Mouse (Mus musculus) limb, embryonic 11.5 days (tissue): Measurements from ENCODE around the gene Fam53b. TPM values are rescaled to one million over a fixed set of nuclear protein-coding genes. Genes with fewer than 3 reads are reported as not detected.

Source experiments
- ATAC-seq: fragments of 200-750 bp; cut with Nextera tagmentation; 2 replicates; pipeline ENCODE4 v1.8.0; 2017; ENCODE audit warnings: low read depth; ENCODE audit not compliant: insufficient number of reproducible peaks, low FRiP score, low TSS enrichment
- DNase-seq: peaks from one replicate; pipeline ENCODE4 v3.0.0-alpha.2; 2015; ENCODE audit warnings: low spot score
- H3K27ac ChIP-seq: fragments of 300-500 bp; sonication (generic); replicated peaks from 2 replicates; pipeline ENCODE4 v1.5.1; 2014; ENCODE audit warnings: low read depth, mild to moderate bottlenecking, low read length
- H3K27me3 ChIP-seq: fragments of 300-500 bp; sonication (generic); 2 replicates; pipeline ENCODE4 v1.6.1; 2014; ENCODE audit warnings: mild to moderate bottlenecking, low read length, mixed read lengths; ENCODE audit not compliant: control insufficient read depth, insufficient read depth
- H3K36me3 ChIP-seq: fragments of 300-500 bp; sonication (generic); 2 replicates; pipeline ENCODE4 v1.6.1; 2014; ENCODE audit warnings: mild to moderate bottlenecking, low read length, moderate library complexity, mixed read lengths; ENCODE audit not compliant: control insufficient read depth, insufficient read depth
- H3K4me1 ChIP-seq: fragments of 300-500 bp; sonication (generic); 2 replicates; pipeline ENCODE4 v1.6.1; 2014; ENCODE audit warnings: low read length, mixed read lengths; ENCODE audit not compliant: control insufficient read depth, insufficient read depth
- H3K4me2 ChIP-seq: fragments of 300-500 bp; sonication (generic); 2 replicates; pipeline ENCODE4 v1.6.1; 2014; ENCODE audit warnings: low read depth, mild to moderate bottlenecking, moderate library complexity; ENCODE audit not compliant: severe bottlenecking
- H3K4me3 ChIP-seq: fragments of 300-500 bp; sonication (generic); 2 replicates; pipeline ENCODE4 v1.5.1; 2014; ENCODE audit warnings: low read depth, low read length
- H3K9ac ChIP-seq: fragments of 300-500 bp; sonication (generic); 2 replicates; pipeline ENCODE4 v1.6.1; 2014; ENCODE audit warnings: mild to moderate bottlenecking, low read length
- H3K9me3 ChIP-seq: fragments of 300-500 bp; sonication (generic); 2 replicates; pipeline ENCODE4 v1.6.1; 2016; ENCODE audit warnings: low read length; ENCODE audit not compliant: control insufficient read depth
- WGBS: fragments of 180-500 bp; shearing (Covaris S2); extraction: QIAGEN DNeasy Blood & Tissue Kit; methylation state at CpG from one replicate; pipeline ENCODE4 v1.1.7; 2014; 5-methylcytosine and 5-hydroxymethylcytosine counted together
- polyA plus RNA-seq: library from polyadenylated mRNA; unstranded; fragments of >200 nt; fragmentation: Nextera tagmentation; extraction: Ambion mirVana; gene quantifications from 2 replicates; pipeline ENCODE4 v1.2.1, GENCODE M21; 2014

Fam53b gene
- polyA plus RNA-seq, 1 experiment from 2014 or later, result 23.8 TPM

DNA sequence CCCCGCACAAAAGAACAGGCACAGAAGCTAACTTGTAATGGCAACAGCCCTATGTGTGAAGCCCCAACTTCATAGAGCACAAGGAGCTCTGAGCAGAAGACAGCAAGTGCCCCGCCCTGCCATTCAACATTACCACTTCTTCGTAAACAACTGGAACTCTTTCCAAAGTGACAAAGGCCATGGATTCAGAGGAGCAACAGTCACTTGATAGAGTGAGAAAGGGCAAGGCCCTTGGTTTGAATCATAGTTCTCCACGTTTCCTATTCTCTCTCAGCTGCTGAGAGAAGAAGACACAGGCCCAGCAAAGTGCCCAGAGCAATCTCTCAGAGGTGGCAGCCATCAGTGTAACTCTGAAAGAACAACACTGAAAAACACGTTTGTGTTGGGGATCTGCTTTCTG lies 49.8 kb downstream of the Fam53b start:
- H3K27me3 ChIP-seq, result no peaks in the 10 kb centered on the region
- WGBS, result 87% methylated on average over 5 of the region's 5 CpGs
- peaks cover 2% of the 10 kb centered on the region for H3K36me3 ChIP-seq
- DNase-seq (no peak), ATAC-seq (no peak)
- no peak overlapping the region for H3K4me3 ChIP-seq
- H3K27ac ChIP-seq, result no peak overlapping the region
- H3K4me2 ChIP-seq, result no peak overlapping the region
- peaks cover 9% of the 10 kb centered on the region for H3K4me1 ChIP-seq
- H3K9ac ChIP-seq, result no peak overlapping the region
- H3K9me3 ChIP-seq, result no peaks in the 10 kb centered on the region

- Histone ChIP-seq H3K9me3 (no peaks in the 10 kb centered on the region), H3K36me3 (peaks cover 2% of the 10 kb centered on the region), H3K27me3 (no peaks in the 10 kb centered on the region), H3K4me1 (peaks cover 9% of the 10 kb centered on the region), H3K4me3 (no peak overlapping the region), H3K9ac (no peak overlapping the region), H3K27ac (no peak overlapping the region), H3K4me2 (no peak overlapping the region)
- no peak for ATAC-seq
- WGBS, result 95% methylated on average over 6 of the region's 6 CpGs
- DNase-seq, result no peak
Observed at GRCm38 (mm10) chr7:132763351-132763750, 50.3 kb downstream of the Fam53b start.

- WGBS, result 91% methylated on average over 2 of the region's 2 CpGs
- Histone ChIP-seq H3K9me3 (no peaks in the 10 kb centered on the region), H3K36me3 (peaks cover 2% of the 10 kb centered on the region)
Observed at GRCm38 (mm10) chr7:132761409-132761808, 52.3 kb downstream of the Fam53b start.

DNA sequence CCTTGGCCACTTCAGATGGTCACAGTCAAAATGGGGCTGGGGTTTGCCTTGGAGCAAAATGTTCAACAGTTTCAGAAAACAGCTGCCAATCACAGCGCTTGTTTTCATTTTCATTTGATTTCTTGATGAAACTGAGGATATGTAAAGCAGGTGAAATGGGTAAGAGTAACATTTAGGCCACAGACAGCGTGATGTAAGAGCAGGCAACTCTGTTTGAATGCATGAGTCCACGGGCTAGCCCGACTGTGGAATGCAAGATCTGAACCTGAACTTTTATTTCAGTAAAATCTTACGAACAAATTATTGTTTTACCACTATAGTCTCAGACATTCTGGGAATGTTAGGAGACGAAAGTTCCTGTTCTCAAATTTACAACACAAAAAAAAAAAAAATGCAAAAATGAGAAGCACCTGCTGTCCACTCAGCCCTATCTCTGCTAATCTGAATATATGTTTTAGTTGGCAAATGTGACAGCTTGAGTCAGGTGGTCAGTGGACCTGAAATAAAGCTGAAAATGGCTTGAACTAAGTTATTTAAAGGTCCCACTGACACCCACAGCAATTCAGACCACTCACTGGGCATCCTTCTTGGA lies 53.0 kb downstream of the Fam53b start:
- Histone ChIP-seq H3K36me3 (peaks cover 2% of the 10 kb centered on the region), H3K4me1 (no peaks in the 10 kb centered on the region), H3K9me3 (no peaks in the 10 kb centered on the region), H3K4me3 (no peak overlapping the region), H3K4me2 (no peak overlapping the region), H3K9ac (no peak overlapping the region), H3K27me3 (no peaks in the 10 kb centered on the region), H3K27ac (no peak overlapping the region)
- DNase-seq (no peak), ATAC-seq (no peak)
- WGBS, result 90% methylated on average over 6 of the region's 6 CpGs

More at GRCm38 (mm10) chr7:132761409-132761808, 52.3 kb downstream of the Fam53b start:
- peaks cover 2% of the 10 kb centered on the region; the same call in 1 of the 2 replicates for H3K4me1 ChIP-seq
- DNase-seq (no peak), ATAC-seq (no peak)
- H3K4me2 ChIP-seq, result no peak overlapping the region
- no peak overlapping the region for H3K27ac ChIP-seq
- no peak overlapping the region for H3K9ac ChIP-seq
- H3K27me3 ChIP-seq, result no peaks in the 10 kb centered on the region
- no peak overlapping the region for H3K4me3 ChIP-seq

- Histone ChIP-seq H3K9ac (no peak overlapping the region), H3K9me3 (no peaks in the 10 kb centered on the region), H3K4me3 (no peak overlapping the region), H3K4me1 (0 out of 2 replicates have a peak, but pooled peaks cover 3% of the 10 kb centered on the region), H3K36me3 (peaks cover 2% of the 10 kb centered on the region), H3K27me3 (no peaks in the 10 kb centered on the region), H3K27ac (no peak overlapping the region), H3K4me2 (no peak overlapping the region)
- 95% methylated on average over 6 of the region's 6 CpGs for WGBS
- no peak for DNase-seq
- no peak for ATAC-seq
Observed at GRCm38 (mm10) chr7:132759926-132760325, 53.8 kb downstream of the Fam53b start.

DNA sequence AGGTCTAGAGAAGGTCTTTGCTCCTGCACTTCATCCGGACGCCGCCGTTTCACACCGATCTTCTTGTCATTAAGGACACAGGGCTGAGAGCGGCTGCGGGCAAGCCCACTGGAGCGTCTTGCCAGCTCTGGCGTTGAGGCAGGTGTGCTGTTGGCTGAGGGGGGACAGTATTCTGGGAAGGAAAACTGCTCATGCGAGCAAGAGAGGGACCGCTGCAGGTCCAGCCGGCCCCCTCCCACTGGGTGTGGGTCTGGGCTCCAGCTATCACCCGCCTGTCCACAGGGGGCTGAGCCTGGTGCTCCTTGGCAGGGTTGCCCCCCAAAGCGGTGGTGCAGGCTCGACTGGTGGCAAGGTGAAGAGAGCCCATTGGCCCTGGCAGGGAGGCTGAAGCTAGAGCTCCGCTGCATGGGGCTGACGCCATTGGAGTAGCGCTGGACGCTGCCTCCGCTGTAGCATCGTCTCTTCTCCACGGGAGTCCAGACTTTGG lies 54.2 kb downstream of the Fam53b start:
- peaks cover 6% of the 10 kb centered on the region for H3K4me1 ChIP-seq
- H3K9me3 ChIP-seq, result no peaks in the 10 kb centered on the region
- WGBS, result 91% methylated on average over 22 of the region's 22 CpGs
- H3K27me3 ChIP-seq, result no peaks in the 10 kb centered on the region
- ATAC-seq, result no peak
- no peak overlapping the region for H3K9ac ChIP-seq
- H3K4me3 ChIP-seq, result no peak overlapping the region
- H3K27ac ChIP-seq, result no peak overlapping the region
- DNase-seq, result no peak
- H3K36me3 ChIP-seq, result peaks cover 2% of the 10 kb centered on the region
- no peak overlapping the region for H3K4me2 ChIP-seq

GRCm38 (mm10) chr7:132758875-132759274 lies 54.8 kb downstream of the Fam53b start:
- Histone ChIP-seq H3K27ac (no peak overlapping the region), H3K9ac (no peak overlapping the region), H3K27me3 (no peaks in the 10 kb centered on the region), H3K4me1 (peaks cover 12% of the 10 kb centered on the region), H3K36me3 (peaks cover 2% of the 10 kb centered on the region), H3K9me3 (no peaks in the 10 kb centered on the region), H3K4me3 (no peak overlapping the region), H3K4me2 (no peak overlapping the region)
- 73% methylated on average over 5 of the region's 5 CpGs for WGBS
- ATAC-seq, result no peak
- DNase-seq, result no peak

DNA sequence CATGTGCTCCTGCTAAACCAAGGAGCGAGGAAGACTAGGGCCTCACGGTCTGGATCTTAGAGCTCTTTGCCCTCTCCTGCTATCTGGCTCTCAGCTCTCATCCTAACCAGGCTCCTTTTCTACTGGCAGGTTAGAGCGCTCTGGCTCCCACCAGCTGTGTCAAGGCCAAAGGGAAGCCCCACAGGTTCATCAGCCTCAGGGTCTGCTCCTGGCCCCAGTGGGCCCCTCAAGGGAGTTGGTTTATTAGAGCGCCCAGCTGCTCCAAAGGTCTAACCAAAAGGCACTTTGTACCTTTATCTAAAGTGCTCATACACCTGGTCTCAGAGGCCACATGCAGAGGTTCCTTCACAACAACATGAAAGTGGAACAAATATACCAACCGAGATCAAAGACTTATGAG lies 57.4 kb downstream of the Fam53b start:
- no peak overlapping the region for H3K27ac ChIP-seq
- H3K9me3 ChIP-seq, result no peaks in the 10 kb centered on the region
- H3K4me1 ChIP-seq, result peaks cover 19% of the 10 kb centered on the region
- 95% methylated on average over 5 of the region's 5 CpGs for WGBS
- no peak overlapping the region for H3K9ac ChIP-seq
- no peak overlapping the region for H3K4me3 ChIP-seq
- no peaks in the 10 kb centered on the region for H3K27me3 ChIP-seq
- H3K4me2 ChIP-seq, result no peak overlapping the region
- ATAC-seq (no peak), DNase-seq (no peak)
- peaks cover 2% of the 10 kb centered on the region; the same call in 1 of the 2 replicates for H3K36me3 ChIP-seq

- Histone ChIP-seq H3K27me3 (no peaks in the 10 kb centered on the region), H3K4me2 (no peak overlapping the region), H3K4me3 (no peak overlapping the region), H3K36me3 (peaks cover under 1% of the 10 kb centered on the region; the same call in 1 of the 2 replicates), H3K9me3 (no peaks in the 10 kb centered on the region), H3K4me1 (peaks cover 19% of the 10 kb centered on the region), H3K27ac (peak overlapping the region; percentile 77), H3K9ac (no peak overlapping the region)
- no peak for ATAC-seq
- 79% methylated on average over 3 of the region's 3 CpGs for WGBS
- DNase-seq, result no peak
Observed at GRCm38 (mm10) chr7:132754389-132754750, 59.3 kb downstream of the Fam53b start.
